Mouse (Mus musculus) bone marrow macrophage, adult 2 months (primary cell): ENCODE results near the gene Igsf21.

Experiments
- CTCF ChIP-seq: IDR thresholded peaks from 2 replicates; pipeline ENCODE4 v1.5.1; 2012; ENCODE audit warnings: low read depth, mild to moderate bottlenecking, low read length, moderate library complexity
- POLR2A ChIP-seq: IDR thresholded peaks from 2 replicates; pipeline ENCODE4 v1.6.1; 2012; ENCODE audit warnings: mild to moderate bottlenecking, low read depth, low read length, borderline replicate concordance

GRCm38 (mm10) chr4:140249011-140249744 is 2.6 kb upstream of the Igsf21 start:
- TF ChIP-seq CTCF, result no peak
- TF ChIP-seq POLR2A, result no peak
